Mouse (Mus musculus) kidney, embryonic 15.5 days (tissue): Measurements from ENCODE around the gene Gadd45gip1. TPM values are rescaled to one million over a fixed set of nuclear protein-coding genes. Genes with fewer than 3 reads are reported as not detected.

ENCODE experiments used
- ATAC-seq: fragments of 200-750 bp; cut with Nextera tagmentation; replicated peaks from 2 replicates; pipeline ENCODE4 v1.8.0; 2017; ENCODE audit warnings: moderate TSS enrichment; ENCODE audit not compliant: low FRiP score
- H3K27ac ChIP-seq: fragments of 300-500 bp; sonication (generic); 2 replicates; pipeline ENCODE4 v1.5.1; 2015; ENCODE audit warnings: mild to moderate bottlenecking, inconsistent platforms
- H3K27me3 ChIP-seq: fragments of 300-500 bp; sonication (generic); 2 replicates; pipeline ENCODE4 v1.6.1; 2015; ENCODE audit warnings: inconsistent platforms
- H3K36me3 ChIP-seq: fragments of 300-500 bp; sonication (generic); 2 replicates; pipeline ENCODE4 v1.6.1; 2015; ENCODE audit warnings: inconsistent platforms
- H3K4me1 ChIP-seq: fragments of 300-500 bp; sonication (generic); 2 replicates; pipeline ENCODE4 v1.6.1; 2015; ENCODE audit warnings: inconsistent platforms
- H3K4me2 ChIP-seq: fragments of 300-500 bp; sonication (generic); 2 replicates; pipeline ENCODE4 v1.6.1; 2015; ENCODE audit warnings: moderate library complexity, mild to moderate bottlenecking, inconsistent platforms
- H3K4me3 ChIP-seq: fragments of 300-500 bp; sonication (generic); replicated peaks from 2 replicates; pipeline ENCODE4 v1.5.1; 2015; ENCODE audit warnings: mild to moderate bottlenecking, inconsistent platforms
- H3K9ac ChIP-seq: fragments of 300-500 bp; sonication (generic); 2 replicates; pipeline ENCODE4 v1.6.1; 2015; ENCODE audit warnings: mild to moderate bottlenecking, inconsistent platforms
- H3K9me3 ChIP-seq: fragments of 300-500 bp; sonication (generic); replicated peaks from 2 replicates; pipeline ENCODE4 v1.6.1; 2016; ENCODE audit warnings: inconsistent platforms
- WGBS: fragments of 180-500 bp; shearing (Covaris S2); methylation state at CpG from one replicate; pipeline ENCODE4 v1.1.7; 2015; ENCODE audit warnings: mixed read lengths; 5-methylcytosine and 5-hydroxymethylcytosine counted together
- polyA plus RNA-seq: library from polyadenylated mRNA; unstranded; fragments of >200 nt; fragmentation: Nextera tagmentation; extraction: Ambion mirVana; gene quantifications from 2 replicates; pipeline ENCODE4 v1.2.1, GENCODE M21; 2015

The Gadd45gip1 gene
- polyA plus RNA-seq, 1 experiment from 2014 or later: 52.6 TPM

DNA sequence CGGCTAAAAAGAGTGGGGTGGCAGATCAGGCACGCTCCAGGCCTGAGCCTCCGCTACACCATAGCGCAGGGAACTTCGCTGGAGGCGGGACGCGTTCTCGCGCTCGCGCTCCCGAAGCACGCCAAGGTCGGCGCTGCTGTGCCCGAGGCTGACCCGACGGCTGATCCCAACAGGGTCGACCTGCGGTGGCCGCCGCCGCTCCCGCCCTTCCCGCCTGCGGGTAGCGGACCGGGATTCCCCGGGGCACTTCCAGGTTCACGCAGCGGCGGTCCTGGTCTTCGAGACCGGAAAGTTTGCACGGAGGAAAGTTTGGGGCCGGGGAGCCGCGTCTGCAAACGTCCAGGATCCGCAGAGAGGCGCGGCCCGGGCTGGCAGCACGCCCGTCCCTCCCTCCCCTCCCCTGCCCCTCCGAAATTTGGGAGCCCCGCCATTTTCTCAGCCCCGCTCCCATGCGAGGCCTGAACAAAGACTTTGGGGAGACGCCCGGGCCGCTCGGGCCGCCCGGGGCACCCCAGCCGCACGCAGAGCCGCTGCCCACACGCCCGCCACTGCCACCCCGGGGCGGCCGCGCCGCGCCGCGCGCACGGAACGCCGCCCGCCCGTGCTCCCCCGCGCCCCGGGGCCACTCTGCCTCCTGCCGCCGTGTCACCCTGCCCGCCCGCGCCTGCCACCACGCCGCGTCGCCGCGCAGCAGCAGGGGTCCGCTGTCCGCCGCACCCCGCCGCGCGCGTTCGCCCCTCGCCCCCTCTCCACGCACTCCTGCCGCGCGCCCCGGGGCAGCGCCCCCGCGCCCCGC lies 32.0 kb upstream of the Gadd45gip1 start:
- H3K4me2 ChIP-seq: peak overlapping the region; percentile 91
- no peaks in the 10 kb centered on the region for H3K9me3 ChIP-seq
- H3K36me3 ChIP-seq: no peaks in the 10 kb centered on the region
- peak overlapping the region; percentile 88 for H3K9ac ChIP-seq
- H3K27me3 ChIP-seq: peaks cover 94% of the 10 kb centered on the region
- H3K4me1 ChIP-seq: peaks cover 34% of the 10 kb centered on the region
- WGBS: under 1% methylated on average over 99 of the region's 108 CpGs
- ATAC-seq: 0 out of 2 replicates have a peak, but pooled peaks have one; percentile 11
- peak overlapping the region; percentile 72 for H3K4me3 ChIP-seq
- H3K27ac ChIP-seq: peak overlapping the region; percentile 67

DNA sequence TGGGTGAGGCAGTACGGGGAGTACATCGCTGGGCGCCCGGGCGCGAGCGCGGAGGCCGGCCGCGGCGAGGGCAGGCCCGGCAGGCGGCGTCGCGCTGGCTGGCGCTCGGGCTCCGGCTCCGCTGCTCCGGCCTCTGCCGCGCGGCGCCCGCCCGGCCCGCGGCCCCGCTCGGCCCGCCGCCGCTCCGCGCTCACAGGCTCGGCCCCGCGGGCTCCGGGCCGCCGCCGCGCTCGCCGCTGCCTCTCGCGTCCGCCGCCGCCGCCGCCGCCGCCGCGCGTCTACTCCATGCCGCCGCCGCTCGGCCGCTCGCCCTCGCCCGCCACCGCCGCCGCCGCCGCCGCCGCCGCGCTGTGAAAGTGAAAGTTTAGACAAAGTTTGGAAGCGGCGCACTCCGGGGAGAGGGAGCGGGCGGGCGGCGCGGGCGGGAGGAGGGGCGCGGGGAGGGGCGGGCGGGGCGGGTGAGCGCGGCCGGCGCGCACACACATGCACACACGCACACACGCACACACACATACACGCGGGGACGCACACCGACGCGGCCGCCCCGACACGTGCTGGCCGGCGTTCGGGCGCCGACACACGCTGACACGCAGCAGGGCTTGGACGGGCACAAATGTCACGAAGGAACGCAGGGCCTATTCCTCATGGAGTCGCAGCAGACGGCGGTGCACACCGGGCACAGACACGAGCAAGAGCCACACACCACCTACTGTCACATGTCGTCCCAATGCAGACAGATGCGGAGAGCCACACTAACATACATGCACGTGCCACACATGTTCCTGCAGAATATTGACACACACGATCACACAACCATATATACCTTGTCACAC lies 31.1 kb upstream of the Gadd45gip1 start, which contains the start of gene Nfix:
Gene Nfix (minus strand): TSS at position 346 of the 833 bp plus-strand sequence.
- H3K4me3 ChIP-seq: peak within 1 kb of the TSS; percentile 72
- no peaks in the 10 kb centered on the region for H3K36me3 ChIP-seq
- peaks cover 94% of the 10 kb centered on the region for H3K27me3 ChIP-seq
- H3K27ac ChIP-seq: peak within 1 kb of the TSS; percentile 67
- WGBS: under 1% methylated on average over 97 of the region's 125 CpGs
- H3K4me1 ChIP-seq: peaks cover 29% of the 10 kb centered on the region
- peak within 1 kb of the TSS; percentile 88 for H3K9ac ChIP-seq
- ATAC-seq: peak; percentile 52
- peak within 1 kb of the TSS; percentile 91 for H3K4me2 ChIP-seq
- H3K9me3 ChIP-seq: no peaks in the 10 kb centered on the region

DNA sequence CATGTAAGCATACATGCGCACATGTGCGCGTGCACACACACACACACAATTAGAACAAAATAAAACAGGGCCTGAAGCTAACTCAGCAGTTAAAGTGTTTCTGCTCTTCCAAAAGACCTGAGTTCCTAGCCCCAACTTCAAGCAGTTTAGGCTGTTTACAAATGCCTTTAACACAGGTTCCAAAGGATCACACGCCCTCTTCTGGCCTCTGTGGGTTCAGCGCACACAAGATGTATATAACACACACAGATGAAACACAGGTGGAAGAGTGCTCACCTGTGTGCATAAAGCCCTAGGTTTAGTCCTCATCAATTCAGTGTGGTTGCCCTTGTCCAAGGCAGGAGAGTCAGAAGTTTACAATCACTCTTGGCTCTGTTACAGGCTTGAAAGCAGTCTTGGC lies 25.3 kb upstream of the Gadd45gip1 start:
- Histone ChIP-seq H3K27ac (no peak overlapping the region), H3K4me2 (no peak overlapping the region), H3K9ac (no peak overlapping the region), H3K36me3 (no peaks in the 10 kb centered on the region), H3K4me3 (no peak overlapping the region), H3K9me3 (no peaks in the 10 kb centered on the region), H3K4me1 (peaks cover 10% of the 10 kb centered on the region), H3K27me3 (peaks cover 91% of the 10 kb centered on the region)
- ATAC-seq: no peak
- 96% methylated on average over 5 of the region's 5 CpGs for WGBS

DNA sequence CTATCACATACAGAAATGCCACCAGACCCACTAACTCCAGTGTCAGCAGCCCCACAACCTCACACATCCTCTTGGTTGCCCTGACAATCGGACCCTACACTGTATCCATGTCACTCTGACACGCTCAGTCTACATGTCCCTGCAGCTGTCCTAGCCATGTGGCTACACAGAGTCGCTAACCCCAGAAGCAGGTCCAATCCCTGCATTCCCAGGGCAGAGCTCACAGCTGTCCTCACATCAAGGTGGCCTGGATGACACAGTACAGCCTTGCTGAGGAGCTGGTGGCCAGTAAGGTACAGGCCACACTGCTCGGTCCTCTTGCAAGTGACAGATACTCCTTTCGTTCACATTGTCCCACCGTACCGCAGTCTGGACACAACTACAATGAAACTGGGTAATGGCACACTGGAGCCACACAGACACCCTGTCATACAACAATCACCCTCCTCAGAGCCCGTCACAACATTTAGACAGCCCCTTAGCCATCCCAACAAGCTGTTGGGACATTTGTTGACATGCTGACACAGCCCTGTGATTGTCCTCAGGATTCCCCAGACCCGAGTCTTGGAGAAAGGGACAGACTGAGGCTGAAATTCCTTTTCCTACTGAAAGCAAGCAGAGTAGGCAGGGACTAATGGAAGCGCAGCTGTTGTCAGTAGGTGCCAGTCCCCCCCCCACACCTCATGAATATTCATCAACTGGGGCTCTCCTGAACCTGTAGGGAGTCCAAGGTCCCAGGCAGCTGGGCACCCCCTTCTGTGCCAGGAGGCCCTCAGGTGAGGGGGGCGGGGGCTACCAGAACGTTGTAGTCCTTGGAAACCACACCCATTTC lies 22.0 kb upstream of the Gadd45gip1 start:
- no peak for ATAC-seq
- H3K4me1 ChIP-seq: peaks cover 11% of the 10 kb centered on the region
- no peaks in the 10 kb centered on the region for H3K9me3 ChIP-seq
- no peak overlapping the region for H3K4me2 ChIP-seq
- H3K27me3 ChIP-seq: peaks cover 91% of the 10 kb centered on the region
- H3K4me3 ChIP-seq: no peak overlapping the region
- no peak overlapping the region for H3K27ac ChIP-seq
- WGBS: 61% methylated on average over 12 of the region's 12 CpGs
- no peaks in the 10 kb centered on the region for H3K36me3 ChIP-seq
- no peak overlapping the region for H3K9ac ChIP-seq

DNA sequence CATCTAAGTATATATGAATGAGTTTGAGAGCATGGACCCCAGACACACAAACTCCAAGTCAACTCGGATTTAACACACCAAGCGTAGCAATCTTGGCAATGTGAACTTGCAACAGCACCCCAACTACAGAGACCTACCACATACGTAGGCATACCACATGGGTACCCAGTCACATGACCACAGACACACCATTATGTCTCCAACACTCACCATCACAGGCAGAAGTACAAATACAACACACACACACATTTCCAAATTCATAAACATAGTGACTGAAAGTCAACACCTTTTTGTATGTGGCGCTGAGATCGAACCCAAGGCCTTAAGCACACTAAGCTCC lies 21.4 kb upstream of the Gadd45gip1 start:
- Histone ChIP-seq H3K4me3 (no peak overlapping the region), H3K36me3 (no peaks in the 10 kb centered on the region), H3K27ac (no peak overlapping the region), H3K4me1 (peaks cover 17% of the 10 kb centered on the region), H3K9me3 (no peaks in the 10 kb centered on the region), H3K9ac (no peak overlapping the region), H3K27me3 (peaks cover 91% of the 10 kb centered on the region), H3K4me2 (no peak overlapping the region)
- WGBS: 78% methylated on average over 5 of the region's 5 CpGs
- no peak for ATAC-seq

DNA sequence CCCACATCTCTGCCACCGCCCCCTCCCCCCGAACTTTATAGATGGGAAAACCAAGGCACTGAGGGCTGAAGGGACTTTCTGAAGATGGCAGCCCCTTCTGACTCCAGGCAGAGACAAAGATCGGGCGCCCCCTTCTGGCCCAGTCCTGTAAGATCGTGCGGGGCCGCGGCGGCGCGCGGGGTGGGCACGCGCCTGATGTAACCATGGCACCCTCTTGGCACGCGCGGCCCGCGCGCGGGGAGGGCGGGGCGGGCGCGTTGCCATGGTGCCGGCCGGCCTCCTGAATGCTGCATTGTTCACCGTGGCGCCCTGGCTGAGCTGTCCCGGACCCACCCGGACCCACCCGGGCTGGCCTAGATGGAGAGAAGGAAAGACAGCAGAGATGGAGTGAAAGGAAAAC lies 20.4 kb upstream of the Gadd45gip1 start:
- H3K27ac ChIP-seq: no peak overlapping the region

DNA sequence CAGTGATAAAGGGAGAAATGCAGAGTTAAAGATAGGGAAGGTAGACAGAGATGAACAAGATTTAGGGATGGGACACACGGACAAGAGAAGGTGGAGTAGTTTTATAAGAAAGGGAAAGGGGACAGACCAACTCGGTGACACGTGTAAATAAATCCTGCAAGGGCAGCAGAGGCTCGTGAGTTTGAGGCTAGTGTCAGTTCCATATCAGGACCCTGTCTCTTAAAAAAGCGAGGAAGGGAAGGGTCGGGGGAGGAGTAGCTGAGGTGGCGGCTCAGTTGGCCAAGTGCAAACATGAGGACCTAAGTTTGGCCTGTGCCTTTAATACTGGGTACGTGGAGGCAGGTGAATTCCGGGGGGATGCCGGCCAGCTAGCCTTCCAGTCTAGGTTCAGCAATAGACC lies 20.0 kb upstream of the Gadd45gip1 start:
- 26% methylated on average over 10 of the region's 10 CpGs for WGBS
- peaks cover 84% of the 10 kb centered on the region for H3K27me3 ChIP-seq
- H3K4me1 ChIP-seq: peaks cover 27% of the 10 kb centered on the region
- H3K36me3 ChIP-seq: no peaks in the 10 kb centered on the region
- H3K9ac ChIP-seq: no peak overlapping the region; the same call in 1 of the 2 replicates
- no peak overlapping the region for H3K27ac ChIP-seq
- H3K4me2 ChIP-seq: peak overlapping the region; percentile 71
- no peaks in the 10 kb centered on the region for H3K9me3 ChIP-seq
- ATAC-seq: no peak
- H3K4me3 ChIP-seq: peak overlapping the region; percentile 39

More for the DNA sequence above, 20.4 kb upstream of the Gadd45gip1 start:
- peak overlapping the region; percentile 71 for H3K4me2 ChIP-seq
- under 1% methylated on average over 32 of the region's 32 CpGs for WGBS
- no peaks in the 10 kb centered on the region for H3K9me3 ChIP-seq
- peaks cover 27% of the 10 kb centered on the region for H3K4me1 ChIP-seq
- no peaks in the 10 kb centered on the region for H3K36me3 ChIP-seq
- ATAC-seq: peak; percentile 79
- peaks cover 85% of the 10 kb centered on the region for H3K27me3 ChIP-seq
- H3K9ac ChIP-seq: no peak overlapping the region; the same call in 1 of the 2 replicates
- peak overlapping the region; percentile 39 for H3K4me3 ChIP-seq

DNA sequence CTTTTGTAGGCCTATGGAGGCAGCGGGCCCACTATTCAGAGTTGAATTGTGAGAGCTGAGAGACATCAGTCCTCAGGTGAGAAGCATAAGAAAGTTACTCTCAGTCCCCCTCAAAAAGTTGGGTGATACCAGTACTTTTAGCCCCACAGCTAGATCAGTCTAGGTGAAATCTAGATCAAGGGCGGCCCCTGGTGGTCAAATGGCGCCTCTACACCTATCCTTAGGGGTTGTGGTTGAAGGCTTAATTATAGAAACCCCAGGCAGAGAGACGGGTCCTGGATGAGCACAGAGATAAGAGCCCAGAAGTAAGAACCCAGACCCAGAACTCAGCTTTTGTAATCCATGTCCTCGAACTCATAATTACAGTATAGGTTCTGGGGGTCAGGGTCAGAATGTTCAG lies 18.3 kb upstream of the Gadd45gip1 start:
- H3K27ac ChIP-seq: no peak overlapping the region
- no peaks in the 10 kb centered on the region for H3K36me3 ChIP-seq
- peaks cover 69% of the 10 kb centered on the region for H3K27me3 ChIP-seq
- no peak overlapping the region for H3K9ac ChIP-seq
- ATAC-seq: no peak
- 2% methylated on average over 5 of the region's 5 CpGs for WGBS
- H3K9me3 ChIP-seq: no peaks in the 10 kb centered on the region
- H3K4me3 ChIP-seq: no peak overlapping the region
- no peak overlapping the region for H3K4me2 ChIP-seq
- H3K4me1 ChIP-seq: peaks cover 27% of the 10 kb centered on the region

DNA sequence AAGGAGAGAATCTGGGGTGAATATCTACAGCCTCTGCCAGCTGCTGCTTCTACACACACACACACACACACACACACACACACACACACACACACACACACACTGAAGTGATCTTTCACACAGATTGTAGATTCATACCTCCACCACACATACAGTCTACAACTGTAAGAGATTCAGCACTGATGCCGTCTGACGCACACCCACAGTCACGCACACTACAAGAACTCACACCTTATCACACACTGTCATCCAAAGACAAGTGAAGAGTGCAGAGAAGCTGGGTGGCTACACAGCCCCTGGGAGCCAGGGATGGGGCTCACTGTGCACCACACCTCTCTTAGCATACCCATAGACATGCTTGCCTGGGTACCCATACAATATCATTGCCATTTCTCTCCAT lies 17.5 kb upstream of the Gadd45gip1 start:
- 85% methylated on average over 3 of the region's 3 CpGs for WGBS
- no peak for ATAC-seq
- no peak overlapping the region for H3K27ac ChIP-seq
- peaks cover 61% of the 10 kb centered on the region for H3K27me3 ChIP-seq
- H3K4me3 ChIP-seq: no peak overlapping the region
- H3K9ac ChIP-seq: no peak overlapping the region
- H3K9me3 ChIP-seq: no peaks in the 10 kb centered on the region
- H3K36me3 ChIP-seq: no peaks in the 10 kb centered on the region
- no peak overlapping the region for H3K4me2 ChIP-seq
- H3K4me1 ChIP-seq: peaks cover 27% of the 10 kb centered on the region

DNA sequence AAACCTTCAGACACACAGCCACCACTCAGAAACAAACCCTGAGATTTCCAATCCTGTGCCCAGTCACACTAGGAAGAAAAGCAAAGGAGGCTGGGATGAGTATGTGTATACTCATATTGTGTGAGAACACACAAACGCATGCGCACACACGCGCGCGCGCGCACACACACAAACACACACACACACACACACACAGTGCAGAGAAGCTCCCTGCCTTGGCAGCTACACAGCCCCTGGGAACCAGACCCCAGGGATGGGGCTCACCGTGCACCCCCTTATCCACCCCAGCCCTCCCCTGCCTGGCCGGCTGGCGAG lies 17.1 kb upstream of the Gadd45gip1 start:
- peaks cover 58% of the 10 kb centered on the region for H3K27me3 ChIP-seq
- H3K9ac ChIP-seq: no peak overlapping the region
- no peak overlapping the region for H3K4me2 ChIP-seq
- no peak for ATAC-seq
- 84% methylated on average over 11 of the region's 11 CpGs for WGBS
- peaks cover 27% of the 10 kb centered on the region for H3K4me1 ChIP-seq
- H3K27ac ChIP-seq: no peak overlapping the region
- no peak overlapping the region for H3K4me3 ChIP-seq
- H3K9me3 ChIP-seq: no peaks in the 10 kb centered on the region
- H3K36me3 ChIP-seq: no peaks in the 10 kb centered on the region

DNA sequence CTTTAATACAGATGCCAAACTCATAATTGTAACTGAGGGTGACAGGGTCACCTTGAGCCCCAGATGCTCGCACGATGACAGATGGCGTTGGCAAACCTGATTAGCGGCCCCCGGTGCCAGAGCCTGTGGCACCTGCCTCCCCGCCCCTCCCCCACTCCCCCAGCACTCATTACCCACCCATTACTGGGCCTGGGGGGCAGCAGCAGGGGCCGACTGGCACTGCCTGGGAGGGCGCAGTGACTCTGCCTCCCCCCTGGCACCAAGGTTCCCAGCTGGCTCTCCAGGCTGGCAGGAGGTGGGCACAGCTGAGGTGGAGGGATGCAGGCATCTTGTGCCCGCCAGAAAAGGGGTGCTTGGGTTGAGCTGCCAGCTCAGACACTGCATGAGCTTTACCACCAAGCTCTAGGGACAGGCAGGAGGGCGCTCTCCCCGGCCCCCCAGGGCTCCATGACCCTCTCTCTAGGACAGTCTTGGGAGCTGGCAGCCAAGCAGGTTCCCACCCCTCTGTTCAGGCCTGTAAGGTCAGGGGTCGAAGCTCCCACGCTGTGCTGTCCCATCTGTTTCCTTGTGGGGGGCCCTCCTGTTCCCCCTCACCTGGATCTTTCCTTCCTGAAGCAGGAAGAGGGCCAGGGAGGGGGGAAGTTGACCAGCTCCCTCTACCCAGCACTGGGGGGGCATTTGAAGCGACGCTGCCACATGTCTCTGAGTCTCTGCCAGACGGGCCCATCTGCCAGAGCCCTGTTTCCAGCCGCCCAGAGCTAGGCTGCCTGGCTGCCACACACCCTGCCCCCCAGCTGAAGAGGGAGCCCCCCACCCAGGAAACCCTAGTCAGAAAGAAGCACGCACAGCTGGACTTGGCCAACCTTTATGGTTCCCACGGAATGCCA lies 16.5 kb upstream of the Gadd45gip1 start:
- Histone ChIP-seq H3K9me3 (no peaks in the 10 kb centered on the region), H3K9ac (no peak overlapping the region), H3K4me1 (peaks cover 27% of the 10 kb centered on the region), H3K36me3 (no peaks in the 10 kb centered on the region), H3K27ac (no peak overlapping the region), H3K4me2 (no peak overlapping the region), H3K27me3 (peaks cover 52% of the 10 kb centered on the region), H3K4me3 (no peak overlapping the region)
- WGBS: 50% methylated on average over 19 of the region's 19 CpGs
- ATAC-seq: peak; percentile 1
